Mouse (Mus musculus) layer of hippocampus, postnatal 36 days (tissue): Measurements from ENCODE around the gene Hs3st4. TPM values are rescaled to one million over a fixed set of nuclear protein-coding genes. Genes with fewer than 3 reads are reported as not detected.
A peak's percentile ranks its signal among the peaks of the same experiment; 100 is the strongest.

ENCODE experiments used
- DNase-seq, 2 experiments: peaks; one replicate each; pipeline ENCODE4 v3.0.0; 2022
- total RNA-seq, 2 experiments: library from RNA; stranded (reverse); gene quantifications; 2 replicates each; pipeline ENCODE4 v1.2.3; 2021

The Hs3st4 gene
- total RNA-seq, 2 experiments from 2014 or later = 86.3 to 107 TPM

DNA sequence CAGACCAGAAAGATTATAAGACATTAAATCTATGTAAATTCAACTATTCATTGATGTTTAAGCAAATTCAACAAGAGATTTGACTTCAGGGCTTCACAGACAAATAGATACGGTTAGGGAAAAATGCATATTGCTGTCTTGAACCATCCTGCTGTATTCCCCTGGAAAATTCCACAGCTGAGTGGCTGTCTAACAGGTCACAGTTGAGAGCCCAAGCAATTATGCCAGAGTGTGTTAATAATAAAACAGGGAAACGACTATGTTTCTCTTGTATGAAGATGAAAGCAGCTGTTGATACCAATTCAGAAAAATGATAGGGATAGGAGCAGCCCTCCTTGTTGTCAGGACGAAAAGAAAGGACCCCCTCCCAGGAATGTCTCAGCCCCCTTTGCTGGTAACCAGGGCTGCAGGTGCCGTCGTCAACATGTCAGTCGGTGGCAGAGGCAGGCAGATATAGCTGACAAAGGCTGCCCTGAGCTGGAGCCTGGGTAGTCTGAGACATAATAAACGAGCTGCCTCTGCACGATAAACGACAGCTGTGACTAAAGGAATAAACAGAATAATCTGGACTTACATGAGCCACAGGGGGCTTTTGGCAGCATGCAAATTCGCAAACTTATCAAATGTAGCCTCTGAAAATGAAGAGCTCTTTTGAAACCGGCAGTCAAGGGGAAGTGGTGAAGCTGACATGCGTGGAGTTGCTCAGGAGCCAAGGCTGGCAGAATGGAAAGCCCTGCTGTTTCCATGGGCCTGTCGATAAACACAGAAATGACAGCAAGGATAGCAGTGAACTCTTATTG lies 364.7 kb downstream of the Hs3st4 start:
- DNase-seq = peak; percentile 36 to 44

DNA sequence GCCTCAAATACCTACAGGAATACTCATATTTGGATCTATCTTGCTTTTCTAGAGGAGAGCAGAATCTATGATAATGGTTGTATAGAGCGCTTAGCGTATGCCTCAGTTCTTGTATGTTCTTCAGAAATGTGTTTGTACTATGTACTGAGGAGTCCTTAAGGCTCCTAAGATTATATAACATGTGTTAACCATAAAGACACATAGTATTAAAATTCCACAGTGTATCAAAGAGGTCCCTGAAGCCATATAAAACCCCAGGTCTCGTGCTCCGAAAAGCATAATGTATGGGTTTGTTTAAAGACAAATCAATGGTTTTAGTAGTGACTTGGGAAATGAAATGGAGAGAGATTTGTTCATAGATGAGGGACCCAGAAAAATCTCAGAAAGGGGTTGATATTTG lies 371.4 kb downstream of the Hs3st4 start:
- no peak for DNase-seq

DNA sequence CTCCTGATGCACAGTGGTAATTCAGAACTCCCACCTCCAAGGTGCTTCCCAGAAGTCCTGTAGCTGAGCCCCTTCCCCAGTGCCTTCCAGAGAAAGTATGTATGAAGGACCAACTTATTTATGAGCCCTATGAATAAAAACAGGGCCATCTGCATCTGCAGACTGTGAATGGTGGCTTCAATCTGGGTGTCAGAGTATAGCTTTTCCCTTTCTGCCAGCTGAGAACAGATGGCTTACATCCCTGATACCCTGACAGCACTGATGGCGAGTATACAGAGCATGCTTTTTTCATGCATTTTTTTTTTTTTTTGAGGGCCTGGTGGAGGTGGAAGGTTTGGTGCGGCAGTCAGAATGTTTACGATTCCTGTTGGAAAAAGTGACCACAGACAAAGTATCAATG lies 375.4 kb downstream of the Hs3st4 start:
- peak; percentile 16 to 24 for DNase-seq

DNA sequence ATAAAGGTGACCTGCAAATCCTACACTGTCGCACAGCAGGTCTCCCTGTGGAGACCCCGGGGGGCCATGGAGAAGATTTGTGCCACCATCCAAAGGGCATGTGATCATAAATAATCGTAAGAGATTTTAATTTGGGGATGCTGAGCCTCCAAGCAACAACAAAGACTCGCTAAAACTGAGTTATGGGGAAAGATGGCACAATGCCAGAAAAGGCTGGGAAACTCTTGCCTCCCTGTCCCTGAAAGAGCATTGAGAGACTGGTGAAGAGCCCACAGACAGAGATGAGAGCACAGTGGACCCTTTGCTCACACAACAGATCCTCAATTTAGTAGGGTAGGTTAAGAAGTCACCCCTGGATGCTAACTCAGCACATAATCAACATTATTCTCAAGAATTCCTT lies 377.2 kb downstream of the Hs3st4 start:
- no peak for DNase-seq

DNA sequence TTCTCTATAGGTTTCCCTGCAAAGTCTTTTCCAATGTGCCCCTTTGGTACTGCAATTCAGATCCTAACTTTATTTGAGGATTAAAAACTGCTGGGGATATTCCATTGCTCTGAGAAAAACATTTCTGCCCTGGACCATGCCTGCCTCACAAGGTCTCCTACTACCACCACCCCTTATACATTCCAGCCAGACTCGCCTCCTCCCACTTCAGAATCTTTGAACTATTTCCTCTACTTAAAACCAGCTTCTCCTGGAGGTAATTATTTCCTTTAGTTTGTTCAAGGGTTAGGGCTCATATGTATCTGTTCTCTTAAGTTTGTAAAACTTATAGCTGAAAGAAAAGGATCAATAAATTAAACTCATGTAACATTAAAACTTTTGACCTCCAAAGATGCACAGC lies 389.6 kb downstream of the Hs3st4 start:
- DNase-seq = no peak

DNA sequence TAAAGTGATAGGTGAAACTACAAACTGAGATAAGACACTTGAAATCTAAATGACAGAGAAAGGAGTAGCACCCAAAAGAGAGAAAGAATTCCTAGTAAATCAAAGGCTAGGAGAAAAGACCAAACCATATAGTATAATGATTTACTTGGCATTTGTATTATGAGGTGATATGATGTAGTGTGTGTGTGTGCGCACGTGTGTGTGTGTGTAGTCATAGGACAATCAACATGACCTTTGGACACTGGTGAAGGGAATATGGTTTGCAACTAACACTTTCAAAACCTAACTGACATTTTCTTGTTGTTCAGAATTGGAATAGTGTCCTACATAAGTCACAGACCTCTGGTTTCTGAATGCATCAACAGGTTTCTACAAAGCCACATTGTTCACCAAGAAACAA lies 390.0 kb downstream of the Hs3st4 start:
- no peak for DNase-seq

DNA sequence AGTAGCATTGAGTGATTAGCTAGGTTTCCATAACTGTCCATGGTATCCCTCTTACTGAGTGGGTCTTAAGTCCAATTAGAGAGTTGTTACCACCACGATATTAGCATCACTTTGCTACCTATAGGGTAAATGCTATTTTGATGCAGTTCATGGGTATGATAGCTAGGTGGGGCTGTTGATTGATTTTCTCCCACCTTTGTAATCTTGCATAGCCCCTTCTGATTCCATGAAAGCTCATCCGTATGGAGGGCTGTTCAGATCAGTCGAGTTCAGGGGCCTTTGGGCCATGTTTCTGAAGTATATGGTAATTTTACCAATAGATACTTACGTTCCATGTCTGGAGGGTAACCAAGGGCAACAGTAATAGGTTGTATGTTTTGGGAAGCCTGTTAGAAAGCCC lies 400.8 kb downstream of the Hs3st4 start:
- no peak for DNase-seq

DNA sequence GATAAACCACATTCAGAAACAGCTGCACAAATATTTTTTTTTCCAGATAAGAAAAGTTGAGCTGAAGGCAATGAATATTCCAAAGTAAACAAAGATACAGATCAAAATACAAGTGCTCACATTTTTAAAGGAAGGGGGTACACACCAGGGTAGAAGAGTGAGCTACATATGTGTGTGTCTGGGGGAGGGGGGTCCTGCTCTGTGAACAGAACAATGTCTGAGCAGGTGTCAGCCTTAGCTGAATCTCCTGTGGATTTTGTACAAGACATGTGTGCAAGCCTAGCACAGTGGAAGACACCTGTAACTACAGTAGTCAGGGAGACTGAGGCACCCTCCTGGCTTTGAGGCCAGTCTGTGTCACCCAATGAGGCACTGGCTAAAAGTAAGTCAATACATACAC lies 416.5 kb downstream of the Hs3st4 start:
- no peak for DNase-seq

DNA sequence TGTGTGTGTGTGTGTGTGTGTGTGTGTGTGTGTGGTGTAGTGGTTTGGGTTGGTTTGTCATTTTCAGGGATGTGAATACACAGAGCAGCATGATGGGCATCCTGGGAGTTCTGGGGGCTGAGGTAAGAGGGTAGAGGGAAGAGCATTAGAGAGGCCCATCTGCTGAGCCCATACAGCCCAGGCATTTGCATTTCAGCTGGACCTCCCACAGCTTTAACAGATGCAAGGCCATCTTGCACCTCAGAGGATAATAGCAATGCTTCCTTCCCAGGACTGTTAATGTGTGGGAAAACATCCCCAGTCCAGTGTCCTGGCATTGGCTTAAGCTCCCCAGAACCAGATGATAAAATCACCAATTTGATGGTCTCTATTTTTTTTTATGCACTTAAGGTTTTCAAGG lies 444.3 kb downstream of the Hs3st4 start:
- DNase-seq = no peak
